Mouse (Mus musculus): Measurements from ENCODE around the gene Fam217a. TPM values are rescaled to one million over a fixed set of nuclear protein-coding genes. Genes with fewer than 3 reads are reported as not detected.
A peak's percentile ranks its signal among the peaks of the same experiment; 100 is the strongest.
"Not testable (repeated sequence)": the region's sequence is repeated elsewhere in the genome, so short reads cannot be mapped to it uniquely, and the experiment has no call there.

Gene Fam217a
- polyA plus RNA-seq, 1 experiment from 2014 or later, result 4.5 TPM

GRCm38 (mm10) chr13:34942370-34942769 is 18.3 kb upstream of the Fam217a start:
- no peak overlapping the region for H3K4me3 ChIP-seq (replicated peaks)
- no peak overlapping the region for H3K27ac ChIP-seq
- H3K36me3 ChIP-seq, result no peaks in the 10 kb centered on the region
- H3K27me3 ChIP-seq, result no peaks in the 10 kb centered on the region
- no peak for ATAC-seq (replicated peaks; ENCODE audit: low FRiP score)
- H3K4me2 ChIP-seq, result no peak overlapping the region
- no peaks in the 10 kb centered on the region for H3K4me1 ChIP-seq
- H3K9me3 ChIP-seq (replicated peaks), result no peaks in the 10 kb centered on the region
- H3K9ac ChIP-seq, result no peak overlapping the region

- Histone ChIP-seq H3K36me3 (no peaks in the 10 kb centered on the region), H3K9ac (no peak overlapping the region), H3K27ac (no peak overlapping the region), H3K9me3 (replicated peaks) (no peaks in the 10 kb centered on the region), H3K4me2 (no peak overlapping the region), H3K4me3 (replicated peaks) (no peak overlapping the region), H3K27me3 (no peaks in the 10 kb centered on the region), H3K4me1 (no peaks in the 10 kb centered on the region)
- no peak for ATAC-seq (replicated peaks; ENCODE audit: low FRiP score)
- 75% methylated on average over 10 of the region's 10 CpGs for WGBS
These were observed 11.0 kb upstream of the Fam217a start for GRCm38 (mm10) chr13:34934931-34935644.

- H3K9me3 ChIP-seq (replicated peaks), result no peaks in the 10 kb centered on the region
These were observed 7.5 kb downstream of the Fam217a start for GRCm38 (mm10) chr13:34916520-34917167.

GRCm38 (mm10) chr13:34914614-34915013 is 9.5 kb downstream of the Fam217a start:
- WGBS, result 78% methylated on average over 9 of the region's 9 CpGs
- Histone ChIP-seq H3K9ac (no peak overlapping the region), H3K27ac (no peak overlapping the region), H3K9me3 (replicated peaks) (no peaks in the 10 kb centered on the region), H3K4me1 (peaks cover 9% of the 10 kb centered on the region), H3K4me2 (no peak overlapping the region), H3K4me3 (replicated peaks) (no peak overlapping the region), H3K36me3 (no peaks in the 10 kb centered on the region), H3K27me3 (no peaks in the 10 kb centered on the region)
- no peak for ATAC-seq (replicated peaks; ENCODE audit: low FRiP score)

More at GRCm38 (mm10) chr13:34916520-34917167, 7.5 kb downstream of the Fam217a start:
- H3K4me1 ChIP-seq, result peaks cover 9% of the 10 kb centered on the region
- no peak overlapping the region; the same call in 1 of the 2 replicates for H3K27ac ChIP-seq
- no peak overlapping the region for H3K9ac ChIP-seq
- no peaks in the 10 kb centered on the region for H3K27me3 ChIP-seq
- peak; percentile 83 for ATAC-seq (replicated peaks; ENCODE audit: low FRiP score)
- H3K4me2 ChIP-seq, result peak overlapping the region; percentile 60
- WGBS, result 33% methylated on average over 37 of the region's 37 CpGs
- peak overlapping the region; percentile 33 for H3K4me3 ChIP-seq (replicated peaks)
- no peaks in the 10 kb centered on the region for H3K36me3 ChIP-seq

- H3K9me3 ChIP-seq (replicated peaks), result no peaks in the 10 kb centered on the region
- H3K9ac ChIP-seq, result no peak overlapping the region
- H3K4me2 ChIP-seq, result no peak overlapping the region
- WGBS, result 93% methylated on average over 1 of the region's 1 CpGs
- H3K36me3 ChIP-seq, result peaks cover 95% of the 10 kb centered on the region
- H3K27me3 ChIP-seq, result no peaks in the 10 kb centered on the region
- no peak overlapping the region for H3K4me3 ChIP-seq (replicated peaks)
- no peak for ATAC-seq (replicated peaks; ENCODE audit: low FRiP score)
- no peak overlapping the region for H3K27ac ChIP-seq
- no peaks in the 10 kb centered on the region for H3K4me1 ChIP-seq
These were observed 31.2 kb downstream of the Fam217a start for GRCm38 (mm10) chr13:34892871-34893270.

- Histone ChIP-seq H3K27me3 (no peaks in the 10 kb centered on the region), H3K36me3 (0 out of 2 replicates have a peak, but pooled peaks cover 15% of the 10 kb centered on the region), H3K27ac (peak overlapping the region; percentile 99; the same call in 1 of the 2 replicates), H3K4me1 (peaks cover 18% of the 10 kb centered on the region), H3K9ac (peak overlapping the region; percentile 97), H3K9me3 (replicated peaks) (no peaks in the 10 kb centered on the region), H3K4me2 (peak overlapping the region; percentile 71), H3K4me3 (replicated peaks) (peak overlapping the region; percentile 90)
- WGBS, result 11% methylated on average over 3 of the region's 3 CpGs
- no peak for ATAC-seq (replicated peaks; ENCODE audit: low FRiP score)
These were observed 47.6 kb downstream of the Fam217a start for GRCm38 (mm10) chr13:34876481-34876880.

GRCm38 (mm10) chr13:34875741-34876445 is 48.2 kb downstream of the Fam217a start:
- 0 out of 2 replicates have a peak, but pooled peaks cover 11% of the 10 kb centered on the region for H3K36me3 ChIP-seq
- WGBS, result under 1% methylated on average over 50 of the region's 50 CpGs
- peaks cover 18% of the 10 kb centered on the region for H3K4me1 ChIP-seq

GRCm38 (mm10) chr13:34875166-34875710 is 48.9 kb downstream of the Fam217a start, which contains the start of gene Prpf4b:
Gene Prpf4b (plus strand): TSS chr13:34875302.
- no peaks in the 10 kb centered on the region for H3K27me3 ChIP-seq

More at GRCm38 (mm10) chr13:34875741-34876445, 48.2 kb downstream of the Fam217a start:
- Histone ChIP-seq H3K9ac (peak overlapping the region; percentile 97), H3K27ac (peak overlapping the region; percentile 99), H3K27me3 (no peaks in the 10 kb centered on the region), H3K4me2 (peak overlapping the region; percentile 71), H3K4me3 (replicated peaks) (peak overlapping the region; percentile 90), H3K9me3 (replicated peaks) (no peaks in the 10 kb centered on the region)
- peak; percentile 60 for ATAC-seq (replicated peaks; ENCODE audit: low FRiP score)

GRCm38 (mm10) chr13:34874736-34875135 is 49.4 kb downstream of the Fam217a start:
- H3K9me3 ChIP-seq (replicated peaks); H3K36me3 ChIP-seq; ATAC-seq (replicated peaks; ENCODE audit: low FRiP score); H3K27me3 ChIP-seq: not testable (repeated sequence)
- Histone ChIP-seq H3K4me2 (peak overlapping the region; percentile 71), H3K27ac (peak overlapping the region; percentile 99), H3K4me1 (peaks cover 18% of the 10 kb centered on the region), H3K4me3 (replicated peaks) (peak overlapping the region; percentile 90), H3K9ac (peak overlapping the region; percentile 97; the same call in 1 of the 2 replicates)
- WGBS, result 15% methylated on average over 13 of the region's 13 CpGs

More at GRCm38 (mm10) chr13:34875166-34875710, 48.9 kb downstream of the Fam217a start, which contains the start of gene Prpf4b:
- Histone ChIP-seq H3K4me1 (peaks cover 18% of the 10 kb centered on the region), H3K4me3 (replicated peaks) (peak within 1 kb of the TSS; percentile 90), H3K27ac (peak within 1 kb of the TSS; percentile 99), H3K9ac (peak within 1 kb of the TSS; percentile 97), H3K4me2 (peak within 1 kb of the TSS; percentile 71), H3K9me3 (replicated peaks) (no peaks in the 10 kb centered on the region), H3K36me3 (0 out of 2 replicates have a peak, but pooled peaks cover 9% of the 10 kb centered on the region)
- peak; percentile 83 for ATAC-seq (replicated peaks; ENCODE audit: low FRiP score)
- WGBS, result under 1% methylated on average over 40 of the region's 40 CpGs

GRCm38 (mm10) chr13:34873801-34874681 is 50.1 kb downstream of the Fam217a start:
- ATAC-seq (replicated peaks; ENCODE audit: low FRiP score), result peak; percentile 93
- H3K4me1 ChIP-seq, result peaks cover 18% of the 10 kb centered on the region
- 2% methylated on average over 45 of the region's 45 CpGs for WGBS

More at GRCm38 (mm10) chr13:34873801-34874681, 50.1 kb downstream of the Fam217a start:
- H3K27me3 ChIP-seq, result no peaks in the 10 kb centered on the region
- no peaks in the 10 kb centered on the region for H3K9me3 ChIP-seq (replicated peaks)
- peak overlapping the region; percentile 71 for H3K4me2 ChIP-seq
- H3K27ac ChIP-seq, result peak overlapping the region; percentile 99
- H3K9ac ChIP-seq, result peak overlapping the region; percentile 61
- 0 out of 2 replicates have a peak, but pooled peaks cover 2% of the 10 kb centered on the region for H3K36me3 ChIP-seq
- peak overlapping the region; percentile 90 for H3K4me3 ChIP-seq (replicated peaks)
